Mouse (Mus musculus) kidney, embryonic 15.5 days (tissue): ENCODE measurements around the gene Afm. TPM values are rescaled to one million over a fixed set of nuclear protein-coding genes. Genes with fewer than 3 reads are reported as not detected.

ENCODE experiments used
- ATAC-seq: fragments of 200-750 bp; cut with Nextera tagmentation; replicated peaks from 2 replicates; pipeline ENCODE4 v1.8.0; 2017; ENCODE audit warnings: moderate TSS enrichment; ENCODE audit not compliant: low FRiP score
- H3K27ac ChIP-seq: fragments of 300-500 bp; sonication (generic); 2 replicates; pipeline ENCODE4 v1.5.1; 2015; ENCODE audit warnings: mild to moderate bottlenecking, inconsistent platforms
- H3K27me3 ChIP-seq: fragments of 300-500 bp; sonication (generic); 2 replicates; pipeline ENCODE4 v1.6.1; 2015; ENCODE audit warnings: inconsistent platforms
- H3K36me3 ChIP-seq: fragments of 300-500 bp; sonication (generic); 2 replicates; pipeline ENCODE4 v1.6.1; 2015; ENCODE audit warnings: inconsistent platforms
- H3K4me1 ChIP-seq: fragments of 300-500 bp; sonication (generic); 2 replicates; pipeline ENCODE4 v1.6.1; 2015; ENCODE audit warnings: inconsistent platforms
- H3K4me2 ChIP-seq: fragments of 300-500 bp; sonication (generic); 2 replicates; pipeline ENCODE4 v1.6.1; 2015; ENCODE audit warnings: moderate library complexity, mild to moderate bottlenecking, inconsistent platforms
- H3K4me3 ChIP-seq: fragments of 300-500 bp; sonication (generic); replicated peaks from 2 replicates; pipeline ENCODE4 v1.5.1; 2015; ENCODE audit warnings: mild to moderate bottlenecking, inconsistent platforms
- H3K9ac ChIP-seq: fragments of 300-500 bp; sonication (generic); 2 replicates; pipeline ENCODE4 v1.6.1; 2015; ENCODE audit warnings: mild to moderate bottlenecking, inconsistent platforms
- H3K9me3 ChIP-seq: fragments of 300-500 bp; sonication (generic); replicated peaks from 2 replicates; pipeline ENCODE4 v1.6.1; 2016; ENCODE audit warnings: inconsistent platforms
- WGBS: fragments of 180-500 bp; shearing (Covaris S2); methylation state at CpG from one replicate; pipeline ENCODE4 v1.1.7; 2015; ENCODE audit warnings: mixed read lengths; 5-methylcytosine and 5-hydroxymethylcytosine counted together
- polyA plus RNA-seq: library from polyadenylated mRNA; unstranded; fragments of >200 nt; fragmentation: Nextera tagmentation; extraction: Ambion mirVana; gene quantifications from 2 replicates; pipeline ENCODE4 v1.2.1, GENCODE M21; 2015

The Afm gene
- polyA plus RNA-seq, 1 experiment from 2014 or later = 8.0 TPM

DNA sequence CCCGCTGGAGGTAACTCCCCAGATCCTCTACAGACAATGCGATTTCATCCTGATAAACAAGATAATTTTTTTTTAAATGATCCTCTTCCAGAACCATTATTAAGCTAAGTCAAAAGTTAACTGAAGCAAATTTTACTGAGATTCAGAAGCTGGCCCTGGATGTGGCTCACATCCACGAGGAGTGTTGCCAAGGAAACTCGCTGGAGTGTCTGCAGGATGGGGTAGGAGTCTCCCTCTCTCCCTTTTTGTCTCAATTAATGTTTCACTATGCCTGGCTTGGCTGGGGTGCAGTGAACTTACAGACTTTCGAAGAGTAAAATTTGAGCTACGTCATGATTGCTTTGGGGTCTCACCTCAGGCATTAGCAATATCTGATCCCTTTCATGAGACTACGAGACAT is 19.2 kb upstream of the Afm start:
- Histone ChIP-seq H3K4me1 (no peaks in the 10 kb centered on the region), H3K9ac (no peak overlapping the region), H3K36me3 (no peaks in the 10 kb centered on the region), H3K9me3 (no peaks in the 10 kb centered on the region), H3K27me3 (no peaks in the 10 kb centered on the region), H3K27ac (no peak overlapping the region), H3K4me2 (no peak overlapping the region), H3K4me3 (no peak overlapping the region)
- 77% methylated on average over 7 of the region's 7 CpGs for WGBS
- no peak for ATAC-seq

DNA sequence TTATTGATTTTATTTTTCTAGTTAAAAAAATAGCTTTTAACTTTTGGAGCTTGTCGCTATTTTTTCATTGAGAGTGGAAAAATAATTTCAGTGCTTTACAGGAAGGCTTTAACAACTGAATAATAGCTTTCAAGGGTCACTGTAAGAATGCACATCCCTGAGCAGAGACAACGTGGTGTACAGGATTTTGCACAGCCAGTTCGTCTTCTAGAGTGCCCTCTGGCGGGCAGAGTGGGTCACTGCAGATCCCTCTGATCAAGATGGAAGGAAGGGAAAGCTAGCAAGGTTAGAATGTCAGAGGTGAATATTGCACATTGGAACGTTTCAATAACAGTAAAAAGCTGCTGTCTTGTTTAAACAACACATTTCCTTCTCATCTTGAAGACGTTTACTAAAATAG is 18.0 kb upstream of the Afm start:
- H3K9ac ChIP-seq = no peak overlapping the region
- H3K36me3 ChIP-seq = no peaks in the 10 kb centered on the region
- H3K4me1 ChIP-seq = no peaks in the 10 kb centered on the region
- H3K4me2 ChIP-seq = no peak overlapping the region
- no peak overlapping the region for H3K4me3 ChIP-seq
- no peak overlapping the region for H3K27ac ChIP-seq
- no peaks in the 10 kb centered on the region for H3K9me3 ChIP-seq
- 5% methylated on average over 6 of the region's 6 CpGs for WGBS
- peak; percentile 54; the same call in 1 of the 2 replicates for ATAC-seq
- no peaks in the 10 kb centered on the region for H3K27me3 ChIP-seq

DNA sequence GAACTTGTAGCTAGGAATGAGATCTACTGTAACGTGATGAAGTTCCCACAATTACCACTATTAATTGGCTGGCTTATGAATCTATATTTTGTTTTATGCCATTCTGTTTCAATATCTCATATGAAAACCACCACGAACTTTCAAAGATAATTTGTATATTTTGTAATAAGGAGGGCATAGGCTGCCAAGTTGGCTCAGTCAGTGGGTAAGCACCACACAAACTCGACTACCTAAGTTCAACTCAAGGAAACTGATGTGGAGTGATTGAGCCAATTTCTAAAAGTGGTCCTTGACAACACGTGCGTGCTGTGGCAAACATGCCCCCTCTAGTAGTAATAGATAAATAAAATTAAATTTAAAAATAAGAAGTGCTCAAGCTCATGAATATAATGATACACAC is 17.0 kb upstream of the Afm start:
- H3K9ac ChIP-seq = no peak overlapping the region
- no peak overlapping the region for H3K4me2 ChIP-seq
- H3K27me3 ChIP-seq = no peaks in the 10 kb centered on the region
- no peak overlapping the region for H3K4me3 ChIP-seq
- no peaks in the 10 kb centered on the region for H3K4me1 ChIP-seq
- ATAC-seq = no peak
- H3K36me3 ChIP-seq = no peaks in the 10 kb centered on the region
- WGBS = 92% methylated on average over 5 of the region's 5 CpGs
- no peak overlapping the region for H3K27ac ChIP-seq
- H3K9me3 ChIP-seq = no peaks in the 10 kb centered on the region

DNA sequence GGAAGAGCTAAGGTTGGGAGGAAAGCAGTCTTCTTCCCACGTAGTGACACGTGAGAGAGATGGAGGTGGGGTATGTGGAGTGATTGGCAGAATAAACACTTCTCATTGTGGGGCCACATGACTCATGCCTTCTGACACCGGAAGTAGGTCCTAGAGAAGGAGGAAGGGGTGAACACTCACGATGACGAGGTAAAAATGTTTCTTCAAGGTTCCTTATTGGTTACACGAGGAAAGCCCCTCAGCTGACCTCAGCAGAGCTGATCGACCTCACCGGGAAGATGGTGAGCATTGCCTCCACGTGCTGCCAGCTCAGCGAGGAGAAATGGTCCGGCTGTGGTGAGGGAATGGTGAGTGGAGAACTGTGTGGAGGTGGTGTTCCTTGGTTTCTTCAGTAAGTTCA is 14.0 kb upstream of the Afm start:
- ATAC-seq = no peak
- 80% methylated on average over 11 of the region's 11 CpGs for WGBS
- Histone ChIP-seq H3K4me2 (no peak overlapping the region), H3K9ac (no peak overlapping the region), H3K27ac (no peak overlapping the region), H3K4me3 (no peak overlapping the region), H3K9me3 (no peaks in the 10 kb centered on the region), H3K36me3 (no peaks in the 10 kb centered on the region), H3K27me3 (no peaks in the 10 kb centered on the region), H3K4me1 (0 out of 2 replicates have a peak, but pooled peaks cover 4% of the 10 kb centered on the region)

DNA sequence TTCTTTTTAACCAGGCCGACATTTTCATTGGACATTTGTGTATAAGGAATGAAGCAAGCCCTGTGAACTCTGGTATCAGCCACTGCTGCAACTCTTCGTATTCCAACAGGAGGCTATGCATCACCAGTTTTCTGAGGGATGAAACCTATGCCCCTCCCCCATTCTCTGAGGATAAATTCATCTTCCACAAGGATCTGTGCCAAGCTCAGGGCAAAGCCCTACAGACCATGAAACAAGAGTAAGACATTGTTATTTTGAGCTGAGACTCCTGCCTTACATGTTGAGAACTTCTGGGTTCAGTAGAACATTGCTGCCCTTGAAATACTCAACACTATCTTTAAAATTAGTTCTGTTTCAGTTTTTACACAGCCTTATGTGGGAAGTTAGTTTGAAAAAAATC is 12.2 kb upstream of the Afm start:
- Histone ChIP-seq H3K9ac (no peak overlapping the region), H3K4me1 (0 out of 2 replicates have a peak, but pooled peaks cover 4% of the 10 kb centered on the region), H3K4me2 (no peak overlapping the region), H3K9me3 (no peaks in the 10 kb centered on the region), H3K4me3 (no peak overlapping the region), H3K27me3 (no peaks in the 10 kb centered on the region), H3K36me3 (no peaks in the 10 kb centered on the region), H3K27ac (no peak overlapping the region)
- WGBS = 43% methylated on average over 2 of the region's 2 CpGs
- ATAC-seq = 0 out of 2 replicates have a peak, but pooled peaks have one; percentile 50

DNA sequence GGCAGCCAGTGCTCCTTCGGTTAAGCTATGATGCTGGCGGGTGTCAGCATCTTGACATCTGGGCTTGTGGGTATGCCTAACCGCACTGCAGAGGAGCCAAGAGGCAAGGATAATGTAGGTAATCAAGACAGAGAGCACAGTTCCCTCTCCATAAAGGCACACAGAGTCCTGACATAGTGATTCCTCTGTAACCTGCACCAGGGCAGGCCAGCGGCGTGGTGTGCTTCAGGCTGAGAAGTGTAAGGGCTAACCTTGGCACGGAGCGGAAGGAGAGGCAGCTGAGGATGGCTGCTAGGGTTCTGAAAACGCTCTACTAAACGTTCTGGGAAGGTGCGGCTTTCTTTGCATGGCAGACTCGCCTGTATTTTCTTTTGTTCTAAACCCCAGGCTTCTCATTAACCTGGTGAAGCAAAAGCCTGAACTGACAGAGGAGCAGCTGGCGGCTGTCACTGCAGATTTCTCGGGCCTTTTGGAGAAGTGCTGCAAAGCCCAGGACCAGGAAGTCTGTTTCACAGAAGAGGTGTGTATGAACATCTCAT is 11.3 kb upstream of the Afm start:
- Histone ChIP-seq H3K27me3 (no peaks in the 10 kb centered on the region), H3K4me1 (0 out of 2 replicates have a peak, but pooled peaks cover 4% of the 10 kb centered on the region), H3K9ac (no peak overlapping the region), H3K4me3 (no peak overlapping the region), H3K27ac (peak overlapping the region; percentile 60; the same call in 1 of the 2 replicates), H3K4me2 (no peak overlapping the region), H3K36me3 (no peaks in the 10 kb centered on the region), H3K9me3 (no peaks in the 10 kb centered on the region)
- 54% methylated on average over 13 of the region's 13 CpGs for WGBS
- ATAC-seq = peak; percentile 55

DNA sequence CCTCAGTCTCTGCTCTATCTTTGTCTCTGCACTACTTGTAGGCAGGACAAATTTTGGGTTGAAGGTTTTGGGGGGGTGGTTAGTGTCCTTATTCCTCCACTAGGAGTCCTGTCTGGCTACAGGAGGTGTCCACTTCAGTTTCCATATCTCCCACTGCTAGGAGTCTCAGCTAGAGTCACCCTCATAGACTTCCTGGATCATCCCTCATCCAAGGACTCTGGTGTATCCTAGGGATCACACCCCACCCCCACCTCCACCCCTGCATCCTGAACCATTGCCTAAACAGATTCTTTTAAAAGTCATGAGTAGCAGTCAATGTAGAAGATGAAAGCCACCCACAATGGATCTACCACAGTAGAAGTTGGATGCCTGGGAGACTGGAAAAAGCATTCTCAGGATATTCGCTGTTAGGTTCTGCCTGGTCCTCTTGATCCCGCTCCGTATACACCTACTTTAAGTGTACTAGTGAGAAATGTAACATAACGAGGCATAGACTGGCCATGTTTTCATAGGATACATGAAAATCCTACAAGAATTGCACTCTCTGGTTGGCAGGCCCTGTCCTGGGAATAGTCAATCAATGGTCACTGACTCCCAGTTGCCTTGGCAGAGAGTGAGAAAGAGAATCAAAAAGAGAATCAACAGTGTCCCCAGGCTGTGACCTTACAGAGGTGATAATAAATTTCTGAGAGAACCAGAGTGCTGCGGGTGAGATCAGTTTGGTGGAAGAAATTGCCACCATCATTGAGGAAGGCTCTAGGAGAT is 8.7 kb upstream of the Afm start:
- Histone ChIP-seq H3K27me3 (no peaks in the 10 kb centered on the region), H3K36me3 (no peaks in the 10 kb centered on the region), H3K4me1 (0 out of 2 replicates have a peak, but pooled peaks cover 4% of the 10 kb centered on the region), H3K27ac (no peak overlapping the region), H3K9ac (no peak overlapping the region), H3K9me3 (no peaks in the 10 kb centered on the region), H3K4me2 (no peak overlapping the region), H3K4me3 (no peak overlapping the region)
- 85% methylated on average over 5 of the region's 5 CpGs for WGBS
- no peak for ATAC-seq

DNA sequence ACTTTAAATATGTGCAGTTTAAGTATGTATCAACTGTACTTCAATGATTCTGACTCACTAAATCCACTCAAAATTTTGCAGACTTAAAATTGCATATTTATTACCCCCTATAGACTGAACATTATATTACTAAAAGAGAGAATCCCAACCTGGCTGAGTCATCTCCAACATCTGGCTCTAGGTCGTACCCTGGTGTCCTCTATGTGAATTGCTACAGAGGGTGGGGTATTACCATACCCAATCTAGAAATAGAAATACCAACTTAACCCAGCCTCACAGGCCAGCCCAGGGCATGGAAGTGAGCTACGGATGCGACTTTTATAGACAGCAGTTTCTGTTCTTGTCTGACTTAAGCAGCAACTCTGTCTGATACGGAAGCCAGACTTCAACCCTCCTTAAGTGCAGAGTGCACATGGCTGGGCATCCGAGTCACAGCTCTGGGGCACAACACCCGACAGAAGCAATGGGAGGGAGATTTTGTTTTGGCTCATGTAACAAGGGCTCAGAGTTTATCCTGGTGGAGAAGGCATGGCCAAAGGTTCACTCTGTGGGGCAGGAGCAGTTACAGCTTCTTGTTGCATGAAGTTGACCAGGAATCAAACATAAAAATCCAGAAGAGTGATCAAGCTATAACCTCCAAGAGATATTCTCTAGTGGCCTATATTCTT is 6.3 kb upstream of the Afm start:
- no peak overlapping the region for H3K27ac ChIP-seq
- no peak overlapping the region for H3K4me3 ChIP-seq
- H3K27me3 ChIP-seq = no peaks in the 10 kb centered on the region
- 0 out of 2 replicates have a peak, but pooled peaks cover 1% of the 10 kb centered on the region for H3K4me1 ChIP-seq
- ATAC-seq = no peak
- no peaks in the 10 kb centered on the region for H3K9me3 ChIP-seq
- no peaks in the 10 kb centered on the region for H3K36me3 ChIP-seq
- WGBS = 78% methylated on average over 6 of the region's 6 CpGs
- no peak overlapping the region for H3K9ac ChIP-seq
- no peak overlapping the region for H3K4me2 ChIP-seq

DNA sequence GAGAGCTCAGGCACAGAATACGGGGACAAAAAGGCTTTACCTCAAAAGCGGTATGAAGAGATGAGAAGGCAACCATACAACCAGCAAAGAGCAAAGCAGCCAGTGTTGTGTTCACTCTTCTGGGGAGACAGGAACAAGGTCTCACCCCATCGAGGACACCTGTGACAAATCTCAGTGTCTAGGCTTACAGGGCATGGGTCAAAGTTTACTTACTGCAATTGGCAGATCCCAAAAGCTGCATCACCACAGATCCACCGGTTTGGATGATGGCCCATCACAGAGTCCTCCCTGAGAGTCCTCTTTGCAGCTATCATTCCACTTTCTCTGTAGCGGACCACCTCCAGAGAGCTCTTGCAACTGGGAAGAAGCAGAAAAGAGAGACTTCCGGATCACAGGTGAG is 3.2 kb upstream of the Afm start:
- no peaks in the 10 kb centered on the region for H3K36me3 ChIP-seq
- WGBS = 89% methylated on average over 6 of the region's 6 CpGs
- H3K4me3 ChIP-seq = no peak overlapping the region
- no peak overlapping the region for H3K27ac ChIP-seq
- H3K9ac ChIP-seq = no peak overlapping the region
- H3K9me3 ChIP-seq = no peaks in the 10 kb centered on the region
- no peaks in the 10 kb centered on the region for H3K4me1 ChIP-seq
- H3K4me2 ChIP-seq = no peak overlapping the region
- no peaks in the 10 kb centered on the region for H3K27me3 ChIP-seq
- no peak for ATAC-seq

DNA sequence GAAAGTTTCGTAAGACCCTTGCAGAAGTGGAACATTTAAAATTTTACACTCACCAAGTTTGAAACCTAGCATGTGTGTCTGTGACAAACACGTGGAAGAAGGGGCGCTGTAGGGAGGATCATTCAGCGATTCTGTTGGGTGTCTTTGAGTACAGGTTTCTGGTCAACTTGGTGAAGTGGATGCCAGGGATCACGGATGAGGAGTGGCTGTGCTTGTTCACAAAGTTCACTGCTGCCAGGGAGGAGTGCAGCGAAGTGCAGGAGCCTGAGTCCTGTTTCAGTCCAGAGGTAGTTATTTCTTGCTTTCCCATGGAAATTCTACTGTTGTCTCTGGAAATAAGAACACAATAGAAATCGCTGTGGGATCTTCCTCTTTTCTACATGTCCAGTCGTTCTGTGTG is 32.5 kb downstream of the Afm start:
- H3K9ac ChIP-seq = no peak overlapping the region
- H3K36me3 ChIP-seq = no peaks in the 10 kb centered on the region
- ATAC-seq = no peak
- no peak overlapping the region for H3K4me3 ChIP-seq
- H3K9me3 ChIP-seq = no peaks in the 10 kb centered on the region
- no peaks in the 10 kb centered on the region for H3K4me1 ChIP-seq
- no peak overlapping the region for H3K27ac ChIP-seq
- H3K4me2 ChIP-seq = no peak overlapping the region
- 85% methylated on average over 8 of the region's 8 CpGs for WGBS
- H3K27me3 ChIP-seq = no peaks in the 10 kb centered on the region

DNA sequence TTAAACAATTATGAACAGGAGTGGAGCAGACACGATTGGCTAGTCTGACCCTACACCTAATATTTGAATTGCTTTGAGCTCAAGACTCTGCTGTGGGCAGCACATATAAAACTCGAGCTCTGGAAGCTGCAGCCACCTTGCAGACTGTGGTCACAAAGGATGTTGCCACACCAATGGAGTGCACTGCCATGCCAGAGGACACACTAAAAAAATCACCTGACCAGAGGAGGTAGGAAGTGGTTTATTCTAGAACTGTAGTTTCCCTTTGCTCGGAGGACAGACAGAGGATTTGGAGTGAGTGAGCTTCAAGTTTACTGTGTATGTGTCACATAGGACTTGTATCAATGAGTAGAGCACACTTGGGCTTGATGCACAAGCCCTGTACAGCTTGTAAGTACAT is 37.3 kb downstream of the Afm start:
- WGBS = 77% methylated on average over 3 of the region's 3 CpGs
- Histone ChIP-seq H3K27me3 (no peaks in the 10 kb centered on the region), H3K4me3 (no peak overlapping the region), H3K27ac (no peak overlapping the region), H3K4me2 (no peak overlapping the region), H3K9me3 (no peaks in the 10 kb centered on the region), H3K36me3 (no peaks in the 10 kb centered on the region), H3K9ac (no peak overlapping the region), H3K4me1 (no peaks in the 10 kb centered on the region)
- no peak for ATAC-seq

DNA sequence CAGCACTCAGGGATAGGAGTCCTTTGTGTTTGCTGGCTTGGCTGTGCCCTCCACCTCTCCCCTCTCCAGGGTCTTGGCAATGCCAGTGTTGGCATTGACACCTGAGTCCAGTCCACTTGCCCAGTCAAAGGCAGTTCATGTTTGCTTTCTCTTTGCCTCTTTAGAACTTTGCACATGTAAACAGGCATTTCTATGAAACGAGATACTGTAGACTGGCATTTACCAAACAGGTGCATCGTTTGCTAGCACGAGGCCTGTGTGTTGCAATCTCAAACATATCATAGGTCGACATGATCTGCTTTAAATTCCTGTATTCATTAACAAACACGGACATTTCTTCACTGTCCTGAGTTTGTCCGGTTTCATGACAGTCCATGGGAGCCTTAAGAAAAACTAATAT is 42.0 kb downstream of the Afm start, which contains the start of gene 5830473C10Rik:
Gene 5830473C10Rik (plus strand): TSS at position 365 of the 400 bp plus-strand sequence.
- Histone ChIP-seq H3K4me1 (no peaks in the 10 kb centered on the region), H3K4me3 (no peak within 1 kb of the TSS), H3K36me3 (no peaks in the 10 kb centered on the region), H3K27me3 (no peaks in the 10 kb centered on the region), H3K4me2 (no peak within 1 kb of the TSS), H3K9ac (no peak within 1 kb of the TSS), H3K9me3 (no peaks in the 10 kb centered on the region), H3K27ac (no peak within 1 kb of the TSS)
- WGBS = 90% methylated on average over 6 of the region's 6 CpGs
- no peak for ATAC-seq
